Mouse (Mus musculus) megakaryocyte-erythroid progenitor cell, adult 5 weeks (primary cell): ENCODE measurements around the gene Vmn2r86. TPM values are rescaled to one million over a fixed set of nuclear protein-coding genes. Genes with fewer than 3 reads are reported as not detected.

ENCODE experiments used
- polyA plus RNA-seq: library from polyadenylated mRNA; stranded (reverse); fragments of >175 nt; gene quantifications from 2 replicates; pipeline ENCODE4 v1.2.3, GENCODE M21; 2012

The Vmn2r86 gene
- polyA plus RNA-seq, result not detected in 2 replicates

GRCm38 (mm10) chr10:130455950-130456349 is at the start of gene Vmn2r86:
TSS of gene Vmn2r86 (minus strand) at chr10:130456050.

GRCm38 (mm10) chr10:130497296-130497695 is 41.4 kb upstream of the Vmn2r86 start, which contains the start of gene Vmn2r87:
TSS of gene Vmn2r87 (minus strand) at chr10:130497396.

GRCm38 (mm10) chr10:130429603-130430002 is 26.2 kb downstream of the Vmn2r86 start, which contains the start of gene Vmn2r85:
TSS of gene Vmn2r85 (minus strand) at chr10:130429703.

GRCm38 (mm10) chr10:130394232-130394631 is 61.6 kb downstream of the Vmn2r86 start, which contains the start of gene Vmn2r84:
TSS of gene Vmn2r84 (minus strand) at chr10:130394332.

Other genes with a start within 250 kb of the Vmn2r86 start
- gene Olfr827, start 241.6 kb downstream of the Vmn2r86 start, polyA plus RNA-seq, result not detected in 2 replicates
- gene Neurod4, start 175.8 kb downstream of the Vmn2r86 start, polyA plus RNA-seq, result not detected in 2 replicates
- 0.84 and 2.8 TPM in 2 replicates for gene Tespa1, start 133.2 kb downstream of the Vmn2r86 start, polyA plus RNA-seq
- not detected in 2 replicates for gene Vmn2r84, start 61.7 kb downstream of the Vmn2r86 start, polyA plus RNA-seq
- not detected in 2 replicates for gene Vmn2r85, start 26.3 kb downstream of the Vmn2r86 start, polyA plus RNA-seq
- not detected in 2 replicates for gene Vmn2r87, start 41.3 kb upstream of the Vmn2r86 start, polyA plus RNA-seq